In genomic region chr5:137308356-137308755, GRCm38 (mm10) we compare ENCODE assay signal across 8 mouse cellular contexts. TPM values are rescaled to one million over a fixed set of nuclear protein-coding genes. Genes with fewer than 3 reads are reported as not detected.
DNase-seq lines count a peak whose midpoint lies in the region; ATAC-seq lines count a peak whose summit lies in the region.

No protein-coding gene starts in this region.

- peak overlapping the region; percentile 94 for H3K4me3 ChIP-seq in kidney, embryonic 16.5 days (ENCODE audit: low read length)
- H3K4me3 ChIP-seq in embryonic facial prominence, embryonic 10.5 days = peak overlapping the region; percentile 92
- peak overlapping the region; percentile 91 for H3K4me3 ChIP-seq in intestine, embryonic 15.5 days (replicated peaks)
- peak overlapping the region; percentile 95 for H3K4me3 ChIP-seq in neural tube, embryonic 13.5 days

- peak overlapping the region; percentile 97 for H3K27ac ChIP-seq in kidney, embryonic 16.5 days (ENCODE audit: low read length)
- peak overlapping the region; percentile 95 for H3K27ac ChIP-seq in embryonic facial prominence, embryonic 10.5 days (replicated peaks)
- peak overlapping the region; percentile 95 for H3K27ac ChIP-seq in intestine, embryonic 15.5 days
- H3K27ac ChIP-seq in neural tube, embryonic 13.5 days (replicated peaks) = peak overlapping the region; percentile 98

- H3K9me3 ChIP-seq in kidney, embryonic 16.5 days (ENCODE audit: low read length) = no peaks in the 10 kb centered on the region
- 0 out of 2 replicates have a peak, but pooled peaks cover 5% of the 10 kb centered on the region for H3K9me3 ChIP-seq in embryonic facial prominence, embryonic 10.5 days
- H3K9me3 ChIP-seq in intestine, embryonic 15.5 days = no peaks in the 10 kb centered on the region
- H3K9me3 ChIP-seq in neural tube, embryonic 13.5 days = no peaks in the 10 kb centered on the region

- H3K4me1 ChIP-seq in kidney, embryonic 16.5 days (ENCODE audit: insufficient read depth, low read length) = peaks cover 44% of the 10 kb centered on the region
- H3K4me1 ChIP-seq in embryonic facial prominence, embryonic 10.5 days = peaks cover 57% of the 10 kb centered on the region
- H3K4me1 ChIP-seq in intestine, embryonic 15.5 days (replicated peaks) = peaks cover 42% of the 10 kb centered on the region
- H3K4me1 ChIP-seq in neural tube, embryonic 13.5 days (replicated peaks) = peaks cover 55% of the 10 kb centered on the region

- DNase-seq in kidney, postnatal 4 days = no peak
- DNase-seq in embryonic facial prominence, embryonic 10.5 days (ENCODE audit: low spot score) = no peak
- DNase-seq in urinary bladder, postnatal 14 days (ENCODE audit: low spot score) = no peak
- DNase-seq in right cerebral cortex, postnatal 10 days (ENCODE audit: low spot score in 2 of 2) = no peak
- no peak for DNase-seq in frontal cortex, postnatal 14 days (ENCODE audit: low spot score in 2 of 2)

- no peaks in the 10 kb centered on the region for H3K27me3 ChIP-seq in kidney, embryonic 16.5 days (ENCODE audit: insufficient read depth, low read length)
- no peaks in the 10 kb centered on the region for H3K27me3 ChIP-seq in embryonic facial prominence, embryonic 10.5 days (replicated peaks; ENCODE audit: low read depth, poor library complexity, severe bottlenecking)
- H3K27me3 ChIP-seq in intestine, embryonic 15.5 days (replicated peaks) = no peaks in the 10 kb centered on the region
- no peaks in the 10 kb centered on the region for H3K27me3 ChIP-seq in neural tube, embryonic 13.5 days

- ATAC-seq in kidney, embryonic 16.5 days (ENCODE audit: low FRiP score, low TSS enrichment) = no peak
- no peak for ATAC-seq in intestine, embryonic 15.5 days
- ATAC-seq in neural tube, embryonic 13.5 days (ENCODE audit: low read depth) = no peak

- H3K4me2 ChIP-seq in kidney, embryonic 16.5 days (replicated peaks; ENCODE audit: low read depth, low read length) = peak overlapping the region; percentile 51
- H3K4me2 ChIP-seq in intestine, embryonic 15.5 days (replicated peaks) = peak overlapping the region; percentile 67
- peak overlapping the region; percentile 85 for H3K4me2 ChIP-seq in neural tube, embryonic 13.5 days

- peak overlapping the region; percentile 99 for H3K9ac ChIP-seq in kidney, embryonic 16.5 days (replicated peaks; ENCODE audit: low read length)
- peak overlapping the region; percentile 96; the same call in 1 of the 2 replicates for H3K9ac ChIP-seq in intestine, embryonic 15.5 days
- H3K9ac ChIP-seq in neural tube, embryonic 13.5 days = peak overlapping the region; percentile 97

- peaks cover 44% of the 10 kb centered on the region for H3K36me3 ChIP-seq in kidney, embryonic 16.5 days (ENCODE audit: insufficient read depth, low read length)
- H3K36me3 ChIP-seq in embryonic facial prominence, embryonic 10.5 days (replicated peaks) = peaks cover 73% of the 10 kb centered on the region
- peaks cover 28% of the 10 kb centered on the region for H3K36me3 ChIP-seq in intestine, embryonic 15.5 days
- H3K36me3 ChIP-seq in neural tube, embryonic 13.5 days = peaks cover 45% of the 10 kb centered on the region

- WGBS in kidney, embryonic 16.5 days = 95% methylated on average over 4 of the region's 4 CpGs
- 94% methylated on average over 4 of the region's 4 CpGs for WGBS in embryonic facial prominence, embryonic 10.5 days
- 96% methylated on average over 4 of the region's 4 CpGs for WGBS in intestine, embryonic 15.5 days
- 98% methylated on average over 4 of the region's 4 CpGs for WGBS in neural tube, embryonic 13.5 days

RNA-seq across cellular contexts. Expression of gene Srrt, which starts 0.9 kb away (rescaled TPM):
- polyA plus RNA-seq in kidney, embryonic 16.5 days (2015; fragmentation: Nextera tagmentation; extraction: Ambion mirVana) = 158 and 165 TPM in 2 replicates
- 191 and 214 TPM in 2 replicates for polyA plus RNA-seq in embryonic facial prominence, embryonic 10.5 days (2016; fragmentation: Nextera tagmentation; extraction: Ambion mirVana)
- 117 and 120 TPM in 2 replicates for polyA plus RNA-seq in intestine, embryonic 15.5 days (2015; fragmentation: Nextera tagmentation; extraction: Ambion mirVana)
- 102 and 115 TPM in 2 replicates for polyA plus RNA-seq in neural tube, embryonic 13.5 days (2015; fragmentation: Nextera tagmentation; extraction: Ambion mirVana)

RNA-seq across cellular contexts. Expression of gene Trip6, which starts 5.8 kb away (rescaled TPM):
- polyA plus RNA-seq in kidney, embryonic 16.5 days (2015; fragmentation: Nextera tagmentation; extraction: Ambion mirVana) = 90.1 and 102 TPM in 2 replicates
- 73.1 and 76.2 TPM in 2 replicates for polyA plus RNA-seq in embryonic facial prominence, embryonic 10.5 days (2016; fragmentation: Nextera tagmentation; extraction: Ambion mirVana)
- polyA plus RNA-seq in intestine, embryonic 15.5 days (2015; fragmentation: Nextera tagmentation; extraction: Ambion mirVana) = 63.9 and 64.8 TPM in 2 replicates
- 17.7 and 23.8 TPM in 2 replicates for polyA plus RNA-seq in neural tube, embryonic 13.5 days (2015; fragmentation: Nextera tagmentation; extraction: Ambion mirVana)

RNA-seq across cellular contexts. Expression of gene Ufsp1, which starts 13.9 kb away (rescaled TPM):
- polyA plus RNA-seq in kidney, embryonic 16.5 days (2015; fragmentation: Nextera tagmentation; extraction: Ambion mirVana) = 7.2 and 7.8 TPM in 2 replicates
- 7.8 and 8.3 TPM in 2 replicates for polyA plus RNA-seq in embryonic facial prominence, embryonic 10.5 days (2016; fragmentation: Nextera tagmentation; extraction: Ambion mirVana)
- 7.8 and 8.5 TPM in 2 replicates for polyA plus RNA-seq in intestine, embryonic 15.5 days (2015; fragmentation: Nextera tagmentation; extraction: Ambion mirVana)
- 15.1 and 18.3 TPM in 2 replicates for polyA plus RNA-seq in neural tube, embryonic 13.5 days (2015; fragmentation: Nextera tagmentation; extraction: Ambion mirVana)

RNA-seq across cellular contexts. Expression of gene Ache, which starts 21.0 kb away (rescaled TPM):
- polyA plus RNA-seq in kidney, embryonic 16.5 days (2015; fragmentation: Nextera tagmentation; extraction: Ambion mirVana) = 3.0 and 3.1 TPM in 2 replicates
- polyA plus RNA-seq in embryonic facial prominence, embryonic 10.5 days (2016; fragmentation: Nextera tagmentation; extraction: Ambion mirVana) = 3.8 and 4.5 TPM in 2 replicates
- 9.5 and 9.7 TPM in 2 replicates for polyA plus RNA-seq in intestine, embryonic 15.5 days (2015; fragmentation: Nextera tagmentation; extraction: Ambion mirVana)
- 37.8 and 40.6 TPM in 2 replicates for polyA plus RNA-seq in neural tube, embryonic 13.5 days (2015; fragmentation: Nextera tagmentation; extraction: Ambion mirVana)

RNA-seq across cellular contexts. Expression of gene Slc12a9, which starts 25.0 kb away (rescaled TPM):
- polyA plus RNA-seq in kidney, embryonic 16.5 days (2015; fragmentation: Nextera tagmentation; extraction: Ambion mirVana) = 16.3 and 16.6 TPM in 2 replicates
- 12.6 and 13.4 TPM in 2 replicates for polyA plus RNA-seq in embryonic facial prominence, embryonic 10.5 days (2016; fragmentation: Nextera tagmentation; extraction: Ambion mirVana)
- 14.3 and 15.9 TPM in 2 replicates for polyA plus RNA-seq in intestine, embryonic 15.5 days (2015; fragmentation: Nextera tagmentation; extraction: Ambion mirVana)
- polyA plus RNA-seq in neural tube, embryonic 13.5 days (2015; fragmentation: Nextera tagmentation; extraction: Ambion mirVana) = 26.9 and 27.4 TPM in 2 replicates
